Mouse (Mus musculus) A20 (cell line): ENCODE results near the gene Tmem9b.

Experiments used
- DNase-seq: peaks from one replicate; pipeline ENCODE4 v3.0.0-alpha.2; 2011; ENCODE audit warnings: low read depth, low spot score

Gene Tmem9b

DNA sequence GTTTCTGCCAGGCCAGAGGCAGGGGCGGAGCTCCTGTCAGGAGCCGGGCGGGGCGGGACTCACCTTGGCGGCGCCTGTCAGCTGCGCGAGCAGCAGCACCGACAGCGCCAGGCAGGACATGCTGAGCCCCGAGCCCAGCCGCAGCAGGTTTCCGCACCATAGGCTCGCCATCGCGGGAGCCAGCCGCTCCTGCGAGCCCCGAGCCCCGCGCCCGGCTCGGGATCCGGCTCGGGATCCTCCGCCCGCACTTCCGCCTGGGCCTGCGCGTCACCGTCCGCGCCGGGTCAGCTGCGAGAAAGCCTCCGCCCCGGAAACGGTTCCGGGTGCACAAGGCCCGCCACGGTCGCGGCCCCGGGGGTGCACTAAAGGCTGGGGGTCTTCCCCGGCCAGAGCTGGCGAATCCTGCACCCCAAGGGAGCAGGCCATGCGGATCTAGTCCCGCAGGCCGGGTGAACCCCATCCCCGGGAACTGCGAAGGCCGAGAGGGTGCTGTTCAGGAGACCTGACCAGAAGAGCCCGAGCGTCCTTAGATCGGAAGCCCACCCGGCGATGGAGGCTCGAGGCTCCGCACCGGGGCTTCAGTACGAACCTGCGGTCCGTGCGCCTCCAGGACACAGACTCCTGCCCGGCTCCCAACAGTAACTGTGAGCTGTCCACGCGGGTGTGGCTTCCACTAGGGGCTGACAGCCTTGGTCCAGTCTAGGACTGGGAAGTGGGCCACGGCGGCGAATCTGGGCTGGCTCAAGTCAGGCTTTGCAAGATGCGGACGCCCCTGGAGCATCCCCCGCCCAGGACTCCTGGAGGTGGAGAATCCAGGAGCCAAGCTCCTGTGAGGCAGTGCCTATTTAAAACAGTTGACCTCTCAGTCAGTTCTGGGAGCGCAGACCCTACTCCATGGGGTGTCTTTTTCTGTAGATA, at the start of gene Tmem9b:
Gene Tmem9b, minus strand, starts transcription at position 868 of the 918 bp plus-strand sequence.
- peak; percentile 89 for DNase-seq

GRCm38 (mm10) chr7:109800626-109801025, 48.0 kb upstream of the Tmem9b start:
- no peak for DNase-seq

GRCm38 (mm10) chr7:109799168-109799567, 46.5 kb upstream of the Tmem9b start:
- DNase-seq = no peak

GRCm38 (mm10) chr7:109795564-109795963, 42.9 kb upstream of the Tmem9b start:
- no peak for DNase-seq

DNA sequence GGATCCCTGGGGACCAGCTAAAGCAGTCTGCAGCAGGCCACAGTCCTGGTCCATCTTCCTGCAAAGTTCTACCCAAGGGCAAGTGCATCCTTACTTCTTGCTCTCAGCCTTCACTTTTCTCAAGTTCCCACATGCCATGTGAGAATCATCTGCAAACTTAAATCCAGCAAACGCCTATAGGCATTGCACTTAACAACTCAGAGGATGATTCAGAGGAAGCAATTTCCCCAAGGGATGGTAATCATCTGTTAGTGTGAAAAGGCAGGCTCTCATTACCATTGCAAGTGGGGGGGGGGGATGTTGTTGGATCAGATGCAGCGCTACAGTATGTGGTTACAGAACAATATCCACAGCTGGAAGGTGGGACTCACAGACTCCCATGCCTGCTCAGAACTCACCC, 41.9 kb upstream of the Tmem9b start:
- DNase-seq = no peak

DNA sequence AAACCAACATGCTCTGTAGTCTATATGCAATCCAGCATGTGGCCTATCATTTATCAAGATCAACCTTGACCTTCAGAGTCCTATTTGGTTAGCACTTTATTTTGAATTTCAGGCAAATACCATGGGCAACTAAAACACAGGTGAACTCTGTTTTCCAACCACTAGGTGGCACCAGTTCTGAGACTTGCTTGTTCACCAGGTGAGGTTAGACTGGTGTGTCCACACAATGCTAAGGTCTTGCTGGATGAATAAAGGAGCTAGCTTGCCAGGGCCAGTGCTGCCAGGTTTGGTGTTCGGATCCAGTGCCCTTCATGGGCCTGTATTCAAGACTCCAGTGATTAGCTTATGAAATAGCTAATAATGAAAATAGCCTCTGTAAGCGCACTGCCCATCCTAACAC, 40.1 kb upstream of the Tmem9b start:
- peak; percentile 62 for DNase-seq

- DNase-seq = no peak
These were observed 38.1 kb upstream of the Tmem9b start for GRCm38 (mm10) chr7:109790818-109791217.

GRCm38 (mm10) chr7:109787860-109788259, 35.2 kb upstream of the Tmem9b start:
- no peak for DNase-seq

DNA sequence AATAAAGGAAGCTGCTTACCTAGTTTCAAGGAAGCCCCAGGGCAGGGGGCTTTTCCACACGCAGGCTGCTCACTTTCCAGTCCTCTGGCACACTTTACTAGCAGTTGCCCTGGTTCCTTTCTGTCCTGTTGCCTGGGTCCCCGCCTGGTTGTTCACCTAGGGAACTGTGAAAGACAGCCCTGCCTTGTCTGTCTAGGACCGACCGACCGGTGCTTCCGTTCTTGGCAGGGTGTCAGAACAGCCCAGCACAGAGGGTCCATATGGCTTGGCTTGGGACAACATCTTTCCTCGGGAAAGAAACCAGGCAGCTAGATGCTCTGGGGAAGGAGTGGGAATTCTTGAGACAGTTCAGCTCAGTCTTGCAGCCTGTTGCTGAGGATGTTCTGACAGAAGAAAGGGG, 30.6 kb upstream of the Tmem9b start:
- no peak for DNase-seq

DNA sequence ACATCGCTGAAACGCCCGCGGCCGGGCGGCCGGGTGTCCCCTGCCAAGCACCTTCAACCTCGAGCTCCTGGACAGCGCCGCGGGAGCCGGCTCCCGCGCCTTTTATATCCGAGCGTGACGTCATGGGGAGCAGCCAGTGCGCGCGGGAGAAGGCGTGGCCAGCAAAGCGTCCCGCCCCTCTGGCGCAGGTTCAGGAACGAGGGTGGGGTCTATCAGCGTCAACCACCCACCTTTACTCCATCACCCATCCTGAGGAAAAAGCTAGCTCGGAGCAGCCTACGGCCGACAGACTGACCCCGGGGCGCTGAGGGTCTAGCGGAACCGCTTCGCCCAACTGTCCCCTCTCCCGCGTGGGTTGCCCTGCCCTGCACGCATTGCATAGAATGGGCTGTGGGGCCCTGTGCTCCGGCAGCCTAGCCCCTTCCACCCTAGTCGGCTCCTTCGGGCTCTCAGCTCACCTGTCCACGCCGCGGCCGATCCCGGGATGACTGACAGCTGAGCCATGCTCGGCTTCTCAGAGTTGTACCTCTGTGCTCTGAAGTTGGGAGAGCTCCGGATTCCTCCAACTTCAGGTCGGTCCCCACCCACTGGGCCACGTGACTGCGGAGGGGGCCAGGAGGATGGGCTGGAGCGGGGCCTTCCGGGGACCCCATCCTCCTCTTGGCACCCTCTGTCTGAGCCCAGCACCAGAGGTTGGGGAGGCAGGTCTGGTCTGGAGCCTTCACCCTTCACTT, 29.0 kb upstream of the Tmem9b start, which contains the start of gene Nrip3:
Gene Nrip3, minus strand, starts transcription at position 556 of the 734 bp plus-strand sequence.
- DNase-seq = no peak

- no peak for DNase-seq
These were observed 28.4 kb upstream of the Tmem9b start for GRCm38 (mm10) chr7:109781087-109781469.

GRCm38 (mm10) chr7:109772251-109772650, 19.6 kb upstream of the Tmem9b start:
- DNase-seq = no peak

DNA sequence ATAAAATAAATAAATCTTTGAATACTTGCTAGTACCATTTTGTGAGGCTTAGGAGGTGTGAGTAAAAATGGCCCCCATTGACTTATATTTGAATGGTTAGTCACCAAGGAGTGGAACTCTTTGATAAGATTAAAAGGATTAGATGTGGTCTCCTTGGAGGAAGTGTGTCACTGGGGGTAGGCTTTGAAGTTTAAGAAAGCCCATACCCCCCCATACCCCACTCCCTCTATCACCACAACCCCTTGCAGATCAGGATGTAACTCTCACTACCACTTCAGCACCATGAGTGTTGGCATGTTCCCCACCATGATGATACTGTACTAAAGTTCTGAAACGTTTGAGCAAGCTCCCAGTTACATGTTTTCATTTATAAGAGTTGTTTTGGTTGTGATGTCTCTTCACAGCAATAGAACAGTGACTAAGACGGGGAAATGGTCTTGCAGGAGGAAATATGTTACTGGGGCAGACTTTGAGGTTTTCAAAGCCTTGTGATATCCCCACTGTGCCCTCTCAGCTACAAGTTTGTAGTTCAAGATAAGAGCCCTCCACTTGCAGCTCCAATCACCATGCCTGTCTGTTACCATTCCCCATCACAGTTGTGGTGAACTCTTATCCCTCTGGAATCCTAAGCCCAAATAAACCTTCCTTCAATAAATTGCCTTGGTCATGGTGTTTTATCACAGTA, 16.2 kb upstream of the Tmem9b start:
- no peak for DNase-seq

DNA sequence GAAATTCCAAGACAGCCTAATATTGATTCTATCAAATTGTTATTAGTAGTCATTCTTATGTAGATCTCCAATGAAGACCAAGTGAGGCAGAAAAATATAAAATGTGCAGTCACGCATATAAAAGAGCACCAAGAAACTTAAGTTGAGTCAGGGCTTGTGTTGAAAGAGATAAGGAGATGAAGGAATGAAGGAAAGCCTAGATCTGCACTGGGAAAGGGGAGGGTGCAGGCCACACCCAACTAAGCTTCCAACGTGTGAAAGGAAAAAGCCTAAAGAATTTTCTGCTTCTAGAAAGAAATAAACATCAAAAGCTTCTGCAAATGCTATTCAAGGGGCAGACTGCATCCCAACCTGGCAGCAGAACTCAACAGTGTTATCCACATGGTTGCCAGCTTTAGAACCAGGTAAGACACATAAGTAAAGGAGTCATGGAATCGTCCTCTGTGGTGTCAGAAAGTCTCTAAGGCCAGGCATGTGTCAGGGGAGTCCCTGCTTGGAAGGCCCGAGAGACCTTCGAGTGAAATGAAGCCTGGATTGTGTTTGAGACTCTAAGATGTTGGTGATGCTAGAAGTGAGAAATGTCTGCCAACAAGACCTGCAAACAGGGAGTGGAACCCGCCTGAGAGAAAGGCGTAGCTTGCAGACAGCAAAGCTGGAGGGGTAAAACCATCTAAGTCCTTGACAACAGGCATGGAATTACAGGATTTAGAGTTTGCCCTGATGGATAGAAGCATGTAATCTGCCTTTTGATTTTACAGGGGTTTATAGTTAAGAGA, 15.1 kb upstream of the Tmem9b start:
- DNase-seq = no peak

GRCm38 (mm10) chr7:109764009-109764408, 11.3 kb upstream of the Tmem9b start:
- DNase-seq = no peak

DNA sequence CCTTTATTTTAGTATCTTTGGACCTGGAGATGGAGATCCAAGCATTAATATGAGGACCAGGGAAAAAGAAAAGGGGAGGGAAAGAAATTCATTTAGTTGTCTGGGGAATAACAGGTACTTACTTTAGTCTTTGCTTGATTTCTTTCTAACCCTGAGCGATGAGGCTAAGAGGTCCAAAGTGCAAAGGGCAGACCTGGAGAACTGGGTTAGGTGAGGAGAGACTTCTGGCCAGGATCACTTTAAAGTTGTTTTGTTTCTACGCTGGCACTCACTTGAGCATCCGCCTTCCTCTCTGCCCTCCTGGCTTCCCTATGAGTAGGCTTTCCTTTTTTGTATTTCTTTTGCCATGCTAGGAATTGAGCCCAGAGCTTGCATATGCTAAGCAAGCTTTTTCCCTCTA, 3.6 kb upstream of the Tmem9b start:
- DNase-seq = no peak

- no peak for DNase-seq
These were observed 1.4 kb upstream of the Tmem9b start for GRCm38 (mm10) chr7:109754034-109754433.

DNA sequence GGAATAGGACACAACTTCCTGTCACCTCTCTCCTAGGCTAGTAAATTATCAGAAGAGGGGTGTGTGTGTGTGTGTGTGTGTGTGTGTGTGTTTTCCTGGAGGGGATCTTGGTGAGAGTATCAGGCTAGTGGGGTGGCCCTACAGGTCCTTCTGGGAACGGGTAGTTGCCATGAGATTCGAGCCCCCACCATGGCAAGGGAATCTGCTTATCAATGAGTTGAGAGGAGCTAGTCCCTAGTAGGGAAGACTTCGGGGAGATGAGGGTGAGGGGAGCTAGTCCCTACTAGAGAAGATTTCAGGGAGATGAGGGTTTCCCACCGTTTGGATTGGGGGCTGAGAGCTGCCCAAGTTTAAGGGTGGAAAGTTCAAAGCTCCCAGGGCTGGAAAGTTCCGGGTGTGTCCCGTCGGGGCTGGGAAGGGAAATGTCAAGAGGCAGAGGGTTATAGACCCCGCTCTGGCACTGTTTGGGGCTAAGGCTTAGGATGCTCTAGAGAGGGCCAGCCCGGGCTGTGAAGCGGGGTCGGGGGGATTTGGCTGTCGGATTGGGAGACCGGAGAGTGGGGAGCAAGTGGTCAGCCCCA, 1.2 kb downstream of the Tmem9b start:
- no peak for DNase-seq

GRCm38 (mm10) chr7:109747747-109748146, 4.9 kb downstream of the Tmem9b start:
- DNase-seq = no peak

- no peak for DNase-seq
These were observed 11.0 kb downstream of the Tmem9b start for GRCm38 (mm10) chr7:109741703-109742102.

- DNase-seq = no peak
These were observed 11.6 kb downstream of the Tmem9b start for GRCm38 (mm10) chr7:109741060-109741459.
